Comparison of ENCODE assay signal across 23 mouse cellular contexts in the genomic region with DNA sequence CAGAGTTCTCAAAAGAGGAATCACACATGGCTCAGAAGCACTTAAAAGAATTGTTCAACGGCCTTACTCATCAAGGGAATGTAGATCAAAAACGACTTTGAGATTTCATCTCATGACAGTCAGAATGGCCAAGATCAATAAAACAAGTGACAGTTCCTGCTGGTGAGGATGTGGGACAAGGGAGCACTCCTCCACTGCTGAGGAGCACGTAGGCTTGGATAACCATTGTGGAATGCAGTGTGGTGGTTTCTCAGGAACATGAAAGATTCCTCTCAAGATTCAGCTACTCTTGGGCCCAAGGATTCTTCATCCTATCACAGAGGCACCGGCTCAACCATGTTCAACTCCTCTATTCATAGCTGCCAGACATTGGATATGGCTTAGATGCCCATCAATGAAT.
"Had no signal": no experiment of that assay in that cellular context is flagged by ENCODE, and none has a peak within 500 bp of the region (broad histone marks: within the 10 kb centered on the region; RNA-seq: fewer than 3 reads in every experiment).

No protein-coding gene starts in this region.

- H3K9ac ChIP-seq: limb, embryonic 13.5 days; liver, embryonic 12.5 days; liver, embryonic 15.5 days; lung, embryonic 15.5 days; midbrain, embryonic 13.5 days had no signal

- ATAC-seq: liver, embryonic 12.5 days; midbrain, embryonic 16.5 days had no signal

- DNase-seq: kidney, postnatal 25 days; layer of hippocampus, adult 9-11 months; liver; lung, adult 18-20 months; lung, postnatal 10 days; lung, postnatal 36 days; retina, postnatal 1 day; right cerebral cortex, postnatal 25 days; spleen, adult 18-20 months; thymus, adult 18-20 months; thymus, postnatal 36 days had no signal

- H3K27ac ChIP-seq: kidney, postnatal 0 days; left cerebral cortex, adult 2 months; limb, embryonic 13.5 days; liver, embryonic 12.5 days; liver, embryonic 15.5 days; lung, embryonic 15.5 days; midbrain, embryonic 10.5 days had no signal

- H3K27me3 ChIP-seq: limb, embryonic 13.5 days; liver, embryonic 12.5 days; liver, embryonic 15.5 days; lung, embryonic 15.5 days; megakaryocyte, embryonic 14.5 days; midbrain, embryonic 13.5 days had no signal

- H3K4me3 ChIP-seq: layer of hippocampus, adult 2 months; left cerebral cortex, adult 2 months; limb, embryonic 13.5 days; liver, embryonic 12.5 days; liver, embryonic 15.5 days; lung, embryonic 15.5 days; megakaryocyte, embryonic 14.5 days; midbrain, embryonic 10.5 days; midbrain, embryonic 13.5 days; myocyte had no signal

- H3K36me3 ChIP-seq: liver, embryonic 12.5 days; liver, embryonic 15.5 days; lung, embryonic 15.5 days; midbrain, embryonic 10.5 days; midbrain, embryonic 13.5 days had no signal

- H3K4me1 ChIP-seq: liver, embryonic 12.5 days; liver, embryonic 15.5 days; lung, embryonic 15.5 days; megakaryocyte, embryonic 14.5 days had no signal

- H3K9me3 ChIP-seq: limb, embryonic 13.5 days; liver, embryonic 12.5 days; liver, embryonic 15.5 days; lung, embryonic 15.5 days; midbrain, embryonic 13.5 days had no signal

- H3K4me2 ChIP-seq: limb, embryonic 13.5 days; liver, embryonic 12.5 days; liver, embryonic 15.5 days; lung, embryonic 15.5 days; midbrain, embryonic 13.5 days had no signal
